Comparison of ENCODE assay signal across 8 mouse cellular contexts in genomic region chr8:61283169-61284081, GRCm38 (mm10). TPM values are rescaled to one million over a fixed set of nuclear protein-coding genes. Genes with fewer than 3 reads are reported as not detected.
A peak's percentile ranks its signal among the peaks of the same experiment; 100 is the strongest.
DNase-seq lines count a peak whose midpoint lies in the region; ATAC-seq and TF ChIP-seq lines count a peak whose summit lies in the region.

No protein-coding gene starts in this region.

- no peaks in the 10 kb centered on the region for H3K27me3 ChIP-seq in hindbrain, embryonic 10.5 days (ENCODE audit: insufficient read depth, poor library complexity, severe bottlenecking)
- H3K27me3 ChIP-seq in hindbrain, postnatal 0 days (ENCODE audit: insufficient read depth, low read length) = no peaks in the 10 kb centered on the region
- no peaks in the 10 kb centered on the region for H3K27me3 ChIP-seq in hindbrain, embryonic 13.5 days
- no peaks in the 10 kb centered on the region for H3K27me3 ChIP-seq in limb, embryonic 15.5 days
- H3K27me3 ChIP-seq in neural tube, embryonic 11.5 days (ENCODE audit: control insufficient read depth, insufficient read depth, low read length) = no peaks in the 10 kb centered on the region

- DNase-seq in hindbrain, embryonic 10.5 days (ENCODE audit: low spot score) = peak; percentile 71
- DNase-seq in hindbrain, postnatal 0 days (ENCODE audit: low spot score) = no peak
- DNase-seq in neural tube, embryonic 11.5 days (ENCODE audit: low spot score) = peak; percentile 48
- DNase-seq in cerebellum, postnatal 4 days (ENCODE audit: low spot score in 2 of 2) = no peak

- 2% methylated on average over 12 of the region's 12 CpGs for WGBS in hindbrain, embryonic 10.5 days
- 20% methylated on average over 12 of the region's 12 CpGs for WGBS in hindbrain, postnatal 0 days
- WGBS in hindbrain, embryonic 13.5 days = 10% methylated on average over 12 of the region's 12 CpGs
- 17% methylated on average over 12 of the region's 12 CpGs for WGBS in limb, embryonic 15.5 days
- 3% methylated on average over 12 of the region's 12 CpGs for WGBS in neural tube, embryonic 11.5 days

- H3K4me3 ChIP-seq in hindbrain, embryonic 10.5 days = peak overlapping the region; percentile 6; the same call in 1 of the 2 replicates
- H3K4me3 ChIP-seq in hindbrain, postnatal 0 days (ENCODE audit: low read length) = no peak overlapping the region
- H3K4me3 ChIP-seq in hindbrain, embryonic 13.5 days = no peak overlapping the region
- no peak overlapping the region for H3K4me3 ChIP-seq in limb, embryonic 15.5 days
- no peak overlapping the region for H3K4me3 ChIP-seq in neural tube, embryonic 11.5 days (ENCODE audit: low read depth, low read length)

- H3K9ac ChIP-seq in hindbrain, postnatal 0 days (replicated peaks; ENCODE audit: low read length) = no peak overlapping the region
- H3K9ac ChIP-seq in hindbrain, embryonic 13.5 days = no peak overlapping the region
- H3K9ac ChIP-seq in limb, embryonic 15.5 days = no peak overlapping the region
- no peak overlapping the region for H3K9ac ChIP-seq in neural tube, embryonic 11.5 days (ENCODE audit: low read length)

- no peaks in the 10 kb centered on the region for H3K9me3 ChIP-seq in hindbrain, embryonic 10.5 days
- no peaks in the 10 kb centered on the region for H3K9me3 ChIP-seq in hindbrain, postnatal 0 days (ENCODE audit: low read length)
- no peaks in the 10 kb centered on the region for H3K9me3 ChIP-seq in hindbrain, embryonic 13.5 days
- H3K9me3 ChIP-seq in limb, embryonic 15.5 days = no peaks in the 10 kb centered on the region
- no peaks in the 10 kb centered on the region for H3K9me3 ChIP-seq in neural tube, embryonic 11.5 days (ENCODE audit: control insufficient read depth, low read length)

- H3K36me3 ChIP-seq in hindbrain, embryonic 10.5 days = peaks cover 17% of the 10 kb centered on the region
- no peaks in the 10 kb centered on the region for H3K36me3 ChIP-seq in hindbrain, postnatal 0 days (ENCODE audit: insufficient read depth, low read length)
- no peaks in the 10 kb centered on the region; the same call in 1 of the 2 replicates for H3K36me3 ChIP-seq in hindbrain, embryonic 13.5 days
- H3K36me3 ChIP-seq in limb, embryonic 15.5 days = no peaks in the 10 kb centered on the region
- no peaks in the 10 kb centered on the region for H3K36me3 ChIP-seq in neural tube, embryonic 11.5 days (ENCODE audit: control insufficient read depth, insufficient read depth, low read length)

- peak overlapping the region; percentile 83 for H3K27ac ChIP-seq in hindbrain, embryonic 10.5 days
- H3K27ac ChIP-seq in hindbrain, postnatal 0 days = no peak overlapping the region
- peak overlapping the region; percentile 10; the same call in 1 of the 2 replicates for H3K27ac ChIP-seq in hindbrain, embryonic 13.5 days
- H3K27ac ChIP-seq in limb, embryonic 15.5 days = peak overlapping the region; percentile 28
- H3K27ac ChIP-seq in neural tube, embryonic 11.5 days (ENCODE audit: low read depth, low read length) = peak overlapping the region; percentile 29; the same call in 1 of the 2 replicates

- no peak for ATAC-seq in hindbrain, postnatal 0 days
- peak; percentile 34; the same call in 1 of the 2 replicates for ATAC-seq in common myeloid progenitor, adult 5-6 weeks (replicated peaks; ENCODE audit: low read depth, poor library complexity, severe bottlenecking)
- ATAC-seq in hindbrain, embryonic 13.5 days (ENCODE audit: low FRiP score) = no peak
- no peak for ATAC-seq in limb, embryonic 15.5 days (ENCODE audit: insufficient number of reproducible peaks, low FRiP score, low TSS enrichment, low read depth)
- no peak; the same call in 1 of the 2 replicates for ATAC-seq in neural tube, embryonic 11.5 days (ENCODE audit: insufficient read depth, low FRiP score, low TSS enrichment)
- no peak for ATAC-seq in erythroblast, adult 5-6 weeks (replicated peaks; ENCODE audit: low FRiP score, poor library complexity, severe bottlenecking)

- H3K4me1 ChIP-seq in hindbrain, embryonic 10.5 days (replicated peaks) = peaks cover 62% of the 10 kb centered on the region
- peaks cover 4% of the 10 kb centered on the region for H3K4me1 ChIP-seq in hindbrain, postnatal 0 days (ENCODE audit: insufficient read depth, low read length)
- H3K4me1 ChIP-seq in hindbrain, embryonic 13.5 days (replicated peaks) = peaks cover 42% of the 10 kb centered on the region
- peaks cover 48% of the 10 kb centered on the region for H3K4me1 ChIP-seq in limb, embryonic 15.5 days
- H3K4me1 ChIP-seq in neural tube, embryonic 11.5 days (ENCODE audit: control insufficient read depth, insufficient read depth, low read length) = peaks cover 17% of the 10 kb centered on the region

- no peak for TF ChIP-seq CTCF in hindbrain, postnatal 0 days (IDR thresholded peaks at IDR 0.05; ENCODE audit: low read depth)

- H3K4me2 ChIP-seq in hindbrain, postnatal 0 days (ENCODE audit: low read depth, low read length) = no peak overlapping the region
- no peak overlapping the region for H3K4me2 ChIP-seq in hindbrain, embryonic 13.5 days
- H3K4me2 ChIP-seq in limb, embryonic 15.5 days = no peak overlapping the region
- no peak overlapping the region for H3K4me2 ChIP-seq in neural tube, embryonic 11.5 days (ENCODE audit: low read depth)

RNA-seq across cellular contexts. Expression of gene Sh3rf1, which starts 59.8 kb away (rescaled TPM):
- 17.2 and 20.3 TPM in 2 replicates for polyA plus RNA-seq in hindbrain, embryonic 10.5 days (2016; fragmentation: Nextera tagmentation; extraction: Ambion mirVana)
- total RNA-seq in hindbrain, postnatal 0 days (2014; rRNA removed) = 31.3 and 33.9 TPM in 2 replicates
- polyA plus RNA-seq in hindbrain, postnatal 0 days (2015; fragmentation: Nextera tagmentation; extraction: Ambion mirVana) = 17.8 and 17.9 TPM in 2 replicates
- 1.8 and 4.6 TPM in 2 replicates for total RNA-seq in common myeloid progenitor, adult 5-6 weeks (2017)
- 30.0 and 30.5 TPM in 2 replicates for polyA plus RNA-seq in hindbrain, embryonic 13.5 days (2015; fragmentation: Nextera tagmentation; extraction: Ambion mirVana)
- 11.0 and 11.4 TPM in 2 replicates for polyA plus RNA-seq in limb, embryonic 15.5 days (2015; fragmentation: Nextera tagmentation; extraction: Ambion mirVana)
- polyA plus RNA-seq in neural tube, embryonic 11.5 days (2014; fragmentation: Nextera tagmentation; extraction: Ambion mirVana) = 22.1 and 22.9 TPM in 2 replicates
- 0.19 TPM in 1 of 2 replicates, not detected in the other for total RNA-seq in erythroblast, adult 5-6 weeks (2015; ENCODE audit: low replicate concordance)
- 0.28 and 0.43 TPM in 2 replicates for total RNA-seq in erythroblast, adult 5-6 weeks (2017; ENCODE audit: low replicate concordance)

Comparison
In these comparisons a context has a peak if more than half of its experiments do, and no peak if none do; other contexts are left out.
1. DNase-seq: peak in hindbrain, embryonic 10.5 days (single experiment) and neural tube, embryonic 11.5 days (single experiment); none in hindbrain, postnatal 0 days (single experiment) and cerebellum, postnatal 4 days (0 of 2).